Mouse (Mus musculus) heart, embryonic 10.5 days (tissue): ENCODE data around the gene Tead4. TPM values are rescaled to one million over a fixed set of nuclear protein-coding genes. Genes with fewer than 3 reads are reported as not detected.
A peak's percentile ranks its signal among the peaks of the same experiment; 100 is the strongest.

ENCODE experiments used
- DNase-seq: peaks from one replicate; pipeline ENCODE4 v3.0.0-alpha.2; 2017; ENCODE audit warnings: low spot score
- H3K27ac ChIP-seq: fragments of 300-500 bp; sonication (generic); 2 replicates; pipeline ENCODE4 v1.5.1; 2016; ENCODE audit warnings: mild to moderate bottlenecking
- H3K27me3 ChIP-seq: fragments of 300-500 bp; sonication (generic); 2 replicates; pipeline ENCODE4 v1.6.1; 2016; ENCODE audit warnings: mild to moderate bottlenecking; ENCODE audit not compliant: poor library complexity, insufficient read depth, severe bottlenecking
- H3K36me3 ChIP-seq: fragments of 300-500 bp; sonication (generic); 2 replicates; pipeline ENCODE4 v1.6.1; 2016; ENCODE audit warnings: mild to moderate bottlenecking, moderate library complexity
- H3K4me1 ChIP-seq: fragments of 300-500 bp; sonication (generic); 2 replicates; pipeline ENCODE4 v1.6.1; 2016; ENCODE audit warnings: mild to moderate bottlenecking
- H3K4me3 ChIP-seq: fragments of 300-500 bp; sonication (generic); 2 replicates; pipeline ENCODE4 v1.5.1; 2016; ENCODE audit warnings: mild to moderate bottlenecking, moderate library complexity
- H3K9me3 ChIP-seq: fragments of 300-500 bp; sonication (generic); 2 replicates; pipeline ENCODE4 v1.6.1; 2016; ENCODE audit warnings: mild to moderate bottlenecking, moderate library complexity
- WGBS: fragments of 180-500 bp; shearing (Covaris S2); methylation state at CpG from one replicate; pipeline ENCODE4 v1.1.7; 2016; 5-methylcytosine and 5-hydroxymethylcytosine counted together
- polyA plus RNA-seq: library from polyadenylated mRNA; unstranded; fragments of >200 nt; fragmentation: Nextera tagmentation; extraction: Ambion mirVana; gene quantifications from 2 replicates; pipeline ENCODE4 v1.2.1, GENCODE M21; 2016

Tead4 gene
- polyA plus RNA-seq = 4.2 and 4.9 TPM in 2 replicates

DNA sequence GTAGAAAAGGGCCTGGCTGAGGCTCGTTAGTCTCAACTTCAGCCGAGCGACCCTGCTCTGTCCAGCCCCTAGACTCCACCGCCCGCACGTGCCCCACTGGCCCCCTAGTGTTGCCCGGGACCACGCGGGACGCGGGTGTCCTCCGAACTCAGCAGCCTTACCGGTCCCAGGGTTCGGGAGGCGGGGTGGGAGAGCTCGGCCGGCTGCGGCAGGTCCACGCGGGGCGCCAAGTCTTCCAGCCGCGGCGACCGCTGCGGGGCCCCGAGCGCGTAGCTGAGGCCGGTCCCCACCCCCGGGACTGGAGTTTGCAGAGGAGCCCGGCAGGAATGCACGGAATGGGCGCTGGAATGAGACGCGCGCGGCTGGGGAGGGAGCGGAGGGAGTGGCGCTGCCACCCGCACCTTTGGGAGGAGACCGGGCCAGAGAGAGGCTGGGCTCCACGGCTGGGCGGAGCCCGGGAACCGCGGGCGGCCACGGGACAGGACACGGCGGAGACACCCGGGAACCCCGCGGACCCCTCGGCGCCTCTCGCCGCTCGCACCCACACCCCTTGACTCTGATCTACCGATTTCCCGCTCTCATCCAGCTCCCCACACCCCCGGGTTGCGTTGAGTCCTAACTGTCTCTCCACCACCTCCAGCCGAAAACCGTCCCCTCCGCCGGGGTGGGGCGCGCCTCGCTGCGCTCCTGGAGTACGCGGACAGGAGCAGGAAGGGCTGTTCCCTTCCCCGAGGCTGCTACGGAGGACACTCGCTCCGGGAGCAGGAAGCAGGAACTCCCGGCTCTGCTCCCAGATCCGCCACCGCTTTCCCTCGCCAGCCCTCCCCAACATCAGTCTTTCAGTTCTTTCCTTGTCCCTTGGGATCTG is at the start of gene Tead4:
Gene Tead4 (minus strand): TSS at position 690 of the 868 bp plus-strand sequence.
- peaks cover 47% of the 10 kb centered on the region for H3K4me1 ChIP-seq
- H3K27me3 ChIP-seq = peaks cover 28% of the 10 kb centered on the region

DNA sequence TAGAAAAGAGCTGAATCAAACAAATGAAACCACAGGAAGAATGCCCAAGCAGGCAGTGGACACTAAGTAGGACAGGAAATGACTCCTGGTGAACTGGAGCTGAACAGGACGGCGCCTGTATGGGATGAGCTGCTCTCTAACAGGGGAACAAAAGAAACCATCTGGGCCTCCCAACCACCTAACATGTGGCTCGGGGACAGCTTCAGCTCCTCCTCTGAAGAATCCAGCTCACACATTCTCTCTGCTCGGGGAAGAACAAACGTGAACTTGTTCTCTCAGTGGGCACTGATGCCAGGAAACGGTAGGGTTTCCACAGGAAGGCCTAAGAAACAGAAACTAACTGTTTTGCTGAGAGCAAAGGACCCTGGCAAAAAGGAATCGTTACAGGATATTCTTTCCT is 49.1 kb upstream of the Tead4 start:
- Histone ChIP-seq H3K27ac (peak overlapping the region; percentile 59), H3K4me3 (no peak overlapping the region), H3K9me3 (no peaks in the 10 kb centered on the region), H3K27me3 (no peaks in the 10 kb centered on the region), H3K4me1 (peaks cover 5% of the 10 kb centered on the region; the same call in 1 of the 2 replicates), H3K36me3 (peaks cover 13% of the 10 kb centered on the region)
- 60% methylated on average over 7 of the region's 7 CpGs for WGBS
- DNase-seq = no peak

More for the DNA sequence above, at the start of gene Tead4:
- H3K36me3 ChIP-seq = no peaks in the 10 kb centered on the region
- peak within 1 kb of the TSS; percentile 81 for H3K4me3 ChIP-seq
- DNase-seq = peak; percentile 86
- under 1% methylated on average over 79 of the region's 81 CpGs for WGBS
- no peaks in the 10 kb centered on the region for H3K9me3 ChIP-seq
- H3K27ac ChIP-seq = peak within 1 kb of the TSS; percentile 90

DNA sequence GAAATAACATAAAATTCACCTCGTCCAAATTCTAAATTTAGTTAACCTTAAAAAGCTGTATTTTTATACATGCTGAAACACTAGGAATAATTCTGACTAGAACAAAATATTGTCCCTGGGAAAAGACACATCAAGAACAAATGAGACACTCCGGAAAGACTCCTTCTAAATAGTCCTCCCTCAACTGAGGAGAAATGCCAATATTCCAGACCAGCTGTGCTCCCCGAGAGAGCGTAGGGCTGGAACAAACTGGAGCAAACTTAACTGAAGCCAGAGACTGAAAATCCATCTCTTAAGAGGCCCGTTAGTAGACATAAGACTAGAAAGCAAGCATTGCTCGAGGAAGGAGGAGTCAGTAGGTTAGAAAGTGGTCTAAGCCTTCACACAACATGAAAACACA is 46.2 kb upstream of the Tead4 start:
- H3K4me1 ChIP-seq = peaks cover 7% of the 10 kb centered on the region; the same call in 1 of the 2 replicates
- 91% methylated on average over 6 of the region's 6 CpGs for WGBS
- H3K36me3 ChIP-seq = peaks cover 17% of the 10 kb centered on the region
- no peak overlapping the region for H3K4me3 ChIP-seq
- H3K27me3 ChIP-seq = no peaks in the 10 kb centered on the region
- no peak overlapping the region for H3K27ac ChIP-seq
- no peak for DNase-seq
- H3K9me3 ChIP-seq = no peaks in the 10 kb centered on the region

DNA sequence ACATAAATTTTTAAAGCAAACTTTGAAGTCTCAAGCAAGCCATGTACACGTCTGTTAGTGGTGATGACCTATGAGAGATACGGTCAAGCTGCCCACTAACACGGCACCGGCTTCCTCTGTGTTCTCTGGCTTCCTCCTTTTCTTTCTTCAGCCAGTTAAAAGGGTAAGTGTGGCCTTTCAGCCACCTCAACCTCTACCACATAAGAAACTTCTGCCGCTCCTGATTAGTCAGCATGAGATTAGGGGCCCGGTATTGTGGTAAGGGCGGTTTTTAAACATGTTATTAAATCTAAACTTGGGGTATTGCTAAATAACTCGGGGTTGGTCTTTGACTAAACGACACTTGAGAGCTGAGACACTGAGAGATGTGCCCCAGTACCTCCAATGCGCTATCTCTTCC is 45.0 kb upstream of the Tead4 start:
- Histone ChIP-seq H3K27me3 (no peaks in the 10 kb centered on the region), H3K9me3 (no peaks in the 10 kb centered on the region), H3K36me3 (peaks cover 11% of the 10 kb centered on the region), H3K27ac (no peak overlapping the region), H3K4me3 (no peak overlapping the region), H3K4me1 (peaks cover 7% of the 10 kb centered on the region; the same call in 1 of the 2 replicates)
- no peak for DNase-seq
- 88% methylated on average over 10 of the region's 10 CpGs for WGBS

GRCm38 (mm10) chr6:128341956-128342723 is 41.5 kb upstream of the Tead4 start:
- no peaks in the 10 kb centered on the region for H3K27me3 ChIP-seq
- no peak overlapping the region for H3K27ac ChIP-seq
- no peak overlapping the region for H3K4me3 ChIP-seq
- DNase-seq = no peak
- no peaks in the 10 kb centered on the region for H3K9me3 ChIP-seq
- H3K36me3 ChIP-seq = peaks cover 12% of the 10 kb centered on the region
- H3K4me1 ChIP-seq = peaks cover 20% of the 10 kb centered on the region
- WGBS = 93% methylated on average over 11 of the region's 11 CpGs

DNA sequence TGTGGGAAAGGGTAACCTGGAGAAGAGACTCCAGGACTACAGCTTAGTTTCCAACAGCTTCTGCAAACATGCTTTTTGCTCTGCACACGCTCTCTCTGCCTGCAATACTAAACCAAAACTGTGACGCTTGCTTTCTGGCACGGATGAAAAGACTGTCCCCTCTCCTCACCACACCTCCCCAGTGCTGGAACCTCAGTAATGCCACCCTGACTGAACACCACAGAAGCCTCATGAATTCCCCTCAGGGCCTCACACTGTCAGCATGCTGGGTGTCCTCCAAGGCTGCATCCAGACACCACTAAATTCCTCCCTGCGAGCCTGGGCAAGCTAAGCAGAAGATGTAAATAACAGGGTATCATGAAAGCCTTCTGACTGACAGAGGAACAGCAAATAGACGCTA is 38.3 kb upstream of the Tead4 start:
- 53% methylated on average over 5 of the region's 5 CpGs for WGBS
- Histone ChIP-seq H3K27ac (0 out of 2 replicates have a peak overlapping the region, but pooled peaks have one; percentile 22), H3K9me3 (no peaks in the 10 kb centered on the region), H3K4me1 (peaks cover 31% of the 10 kb centered on the region), H3K4me3 (no peak overlapping the region), H3K27me3 (no peaks in the 10 kb centered on the region), H3K36me3 (peaks cover 22% of the 10 kb centered on the region)
- no peak for DNase-seq

DNA sequence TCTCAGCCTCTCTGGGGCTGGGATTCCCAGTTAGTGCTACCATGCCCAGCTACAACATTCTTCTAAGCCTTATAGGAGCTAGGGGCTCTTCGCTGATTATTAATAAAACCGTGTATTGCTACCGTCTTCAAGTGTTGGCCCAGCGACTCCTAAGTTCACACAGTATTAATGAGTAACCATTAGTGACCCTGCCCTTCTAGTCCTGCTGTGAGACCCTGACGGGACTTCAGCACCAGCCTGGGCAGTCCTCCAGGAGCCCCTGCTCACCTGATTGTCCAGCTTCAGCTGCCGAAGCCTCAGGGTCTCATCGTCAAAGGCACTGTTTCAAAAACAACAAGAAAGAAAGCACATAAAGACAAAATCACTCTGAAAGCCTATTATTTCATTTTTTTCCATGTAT is 36.8 kb upstream of the Tead4 start:
- peaks cover 26% of the 10 kb centered on the region for H3K4me1 ChIP-seq
- no peak overlapping the region for H3K4me3 ChIP-seq
- no peaks in the 10 kb centered on the region for H3K27me3 ChIP-seq
- no peak for DNase-seq
- WGBS = 85% methylated on average over 7 of the region's 7 CpGs
- no peak overlapping the region for H3K27ac ChIP-seq
- H3K36me3 ChIP-seq = peaks cover 30% of the 10 kb centered on the region
- H3K9me3 ChIP-seq = no peaks in the 10 kb centered on the region

- WGBS = 27% methylated on average over 12 of the region's 12 CpGs
- DNase-seq = peak; percentile 86
- peak overlapping the region; percentile 62 for H3K27ac ChIP-seq
- H3K4me3 ChIP-seq = no peak overlapping the region
- peaks cover 48% of the 10 kb centered on the region for H3K36me3 ChIP-seq
- H3K4me1 ChIP-seq = peaks cover 22% of the 10 kb centered on the region
- H3K9me3 ChIP-seq = peaks cover 9% of the 10 kb centered on the region; the same call in 1 of the 2 replicates
- no peaks in the 10 kb centered on the region for H3K27me3 ChIP-seq
Measured at GRCm38 (mm10) chr6:128334397-128335124, 33.9 kb upstream of the Tead4 start.

DNA sequence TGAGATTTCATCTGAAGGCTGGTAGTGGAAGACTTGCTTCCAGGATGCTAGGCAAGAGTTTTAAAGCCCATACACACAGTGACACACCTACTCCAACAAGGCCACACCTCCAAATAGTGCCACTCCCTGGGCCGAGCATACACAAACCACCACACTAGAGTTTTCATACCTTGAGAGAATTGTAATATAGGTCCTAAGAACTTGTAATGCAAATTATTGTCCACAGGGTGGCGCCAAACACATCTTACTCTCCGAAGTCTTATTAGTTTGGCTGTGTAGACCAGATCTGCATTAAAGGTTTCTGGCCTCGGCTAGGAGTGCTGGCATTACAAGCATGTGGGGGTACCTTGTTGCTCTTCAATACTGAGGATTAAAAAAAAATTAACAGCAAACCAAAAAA is 17.7 kb upstream of the Tead4 start:
- peak; percentile 76 for DNase-seq
- no peaks in the 10 kb centered on the region for H3K4me1 ChIP-seq
- H3K4me3 ChIP-seq = no peak overlapping the region
- H3K36me3 ChIP-seq = peaks cover 25% of the 10 kb centered on the region
- H3K27me3 ChIP-seq = no peaks in the 10 kb centered on the region
- H3K9me3 ChIP-seq = no peaks in the 10 kb centered on the region
- WGBS = 14% methylated on average over 4 of the region's 4 CpGs
- no peak overlapping the region for H3K27ac ChIP-seq

- Histone ChIP-seq H3K4me1 (no peaks in the 10 kb centered on the region), H3K27ac (no peak overlapping the region), H3K27me3 (no peaks in the 10 kb centered on the region), H3K9me3 (no peaks in the 10 kb centered on the region), H3K4me3 (no peak overlapping the region), H3K36me3 (no peaks in the 10 kb centered on the region)
- no peak for DNase-seq
- 75% methylated on average over 8 of the region's 8 CpGs for WGBS
Measured at GRCm38 (mm10) chr6:128315597-128315996, 15.0 kb upstream of the Tead4 start.

DNA sequence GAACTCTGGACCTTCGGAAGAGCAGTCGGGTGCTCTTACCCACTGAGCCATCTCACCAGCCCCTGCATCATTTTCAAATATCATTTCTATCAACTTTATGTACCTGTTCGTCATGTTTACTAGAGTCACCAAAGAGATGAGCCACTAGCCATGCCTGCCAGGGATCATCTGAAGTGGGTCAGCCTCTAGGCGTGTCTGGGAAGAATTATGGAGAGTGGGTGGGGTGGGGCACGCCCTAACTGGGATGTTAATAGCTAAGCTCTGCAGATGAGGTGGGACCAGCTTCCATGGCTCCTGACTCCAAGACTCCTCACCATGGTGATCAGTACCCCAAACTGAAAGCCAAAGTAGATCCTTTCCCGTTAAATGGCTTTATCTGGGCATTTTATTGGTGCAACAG is 14.2 kb upstream of the Tead4 start:
- Histone ChIP-seq H3K4me1 (no peaks in the 10 kb centered on the region), H3K4me3 (no peak overlapping the region), H3K27ac (no peak overlapping the region), H3K36me3 (no peaks in the 10 kb centered on the region), H3K27me3 (no peaks in the 10 kb centered on the region), H3K9me3 (no peaks in the 10 kb centered on the region)
- DNase-seq = peak; percentile 64
- WGBS = 77% methylated on average over 6 of the region's 6 CpGs

DNA sequence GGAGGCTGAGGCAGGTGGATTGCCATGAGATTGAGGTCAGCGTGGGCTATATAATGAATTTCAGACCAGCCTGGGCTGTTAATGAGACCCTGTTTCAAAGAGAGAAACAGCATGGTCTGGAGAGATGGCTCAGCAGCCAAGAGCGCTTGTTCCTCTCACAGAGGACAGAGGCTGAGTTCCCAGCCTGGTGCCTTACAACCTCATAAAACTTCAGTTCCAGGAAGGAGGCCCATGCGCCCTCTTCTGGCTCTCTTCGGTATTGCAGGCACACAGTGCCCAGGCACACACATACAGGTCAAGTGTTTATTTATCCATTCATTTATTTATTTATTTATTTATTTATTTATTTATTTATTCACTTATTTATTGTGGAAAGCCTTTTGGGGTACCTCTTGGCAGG is 7.7 kb upstream of the Tead4 start:
- H3K4me1 ChIP-seq = no peaks in the 10 kb centered on the region
- 29% methylated on average over 4 of the region's 4 CpGs for WGBS
- H3K27me3 ChIP-seq = 0 out of 2 replicates have a peak, but pooled peaks cover 6% of the 10 kb centered on the region
- no peak overlapping the region for H3K4me3 ChIP-seq
- H3K36me3 ChIP-seq = no peaks in the 10 kb centered on the region
- DNase-seq = peak; percentile 84
- no peaks in the 10 kb centered on the region for H3K9me3 ChIP-seq
- H3K27ac ChIP-seq = no peak overlapping the region
